Mouse (Mus musculus) midbrain, embryonic 15.5 days (tissue): ENCODE measurements around the gene Ttf2. TPM values are rescaled to one million over a fixed set of nuclear protein-coding genes. Genes with fewer than 3 reads are reported as not detected.
A peak's percentile ranks its signal among the peaks of the same experiment; 100 is the strongest.

Experiments used
- ATAC-seq: fragments of 200-750 bp; cut with Nextera tagmentation; replicated peaks from 2 replicates; pipeline ENCODE4 v1.8.0; 2017; ENCODE audit warnings: moderate TSS enrichment
- H3K27ac ChIP-seq: fragments of 300-500 bp; sonication (generic); 2 replicates; pipeline ENCODE4 v1.5.1; 2015; ENCODE audit warnings: mild to moderate bottlenecking, inconsistent platforms
- H3K27me3 ChIP-seq: fragments of 300-500 bp; sonication (generic); replicated peaks from 2 replicates; pipeline ENCODE4 v1.6.1; 2015; ENCODE audit warnings: inconsistent platforms
- H3K36me3 ChIP-seq: fragments of 300-500 bp; sonication (generic); replicated peaks from 2 replicates; pipeline ENCODE4 v1.6.1; 2015; ENCODE audit warnings: inconsistent platforms
- H3K4me1 ChIP-seq: fragments of 300-500 bp; sonication (generic); 2 replicates; pipeline ENCODE4 v1.6.1; 2015; ENCODE audit warnings: inconsistent platforms
- H3K4me2 ChIP-seq: fragments of 300-500 bp; sonication (generic); 2 replicates; pipeline ENCODE4 v1.6.1; 2015; ENCODE audit warnings: inconsistent platforms, mild to moderate bottlenecking, moderate library complexity
- H3K4me3 ChIP-seq: fragments of 300-500 bp; sonication (generic); 2 replicates; pipeline ENCODE4 v1.5.1; 2015; ENCODE audit warnings: mild to moderate bottlenecking, inconsistent platforms
- H3K9ac ChIP-seq: fragments of 300-500 bp; sonication (generic); 2 replicates; pipeline ENCODE4 v1.6.1; 2015; ENCODE audit warnings: mild to moderate bottlenecking, inconsistent platforms
- H3K9me3 ChIP-seq: fragments of 300-500 bp; sonication (generic); 2 replicates; pipeline ENCODE4 v1.6.1; 2016; ENCODE audit warnings: inconsistent platforms
- WGBS: fragments of 180-500 bp; shearing (Covaris S2); methylation state at CpG from one replicate; pipeline ENCODE4 v1.1.7; 2015; ENCODE audit warnings: mixed read lengths; 5-methylcytosine and 5-hydroxymethylcytosine counted together
- polyA plus RNA-seq: library from polyadenylated mRNA; unstranded; fragments of >200 nt; fragmentation: Nextera tagmentation; extraction: Ambion mirVana; gene quantifications from 2 replicates; pipeline ENCODE4 v1.2.1, GENCODE M21; 2015

The Ttf2 gene
- polyA plus RNA-seq, 1 experiment from 2014 or later = 3.9 TPM

DNA sequence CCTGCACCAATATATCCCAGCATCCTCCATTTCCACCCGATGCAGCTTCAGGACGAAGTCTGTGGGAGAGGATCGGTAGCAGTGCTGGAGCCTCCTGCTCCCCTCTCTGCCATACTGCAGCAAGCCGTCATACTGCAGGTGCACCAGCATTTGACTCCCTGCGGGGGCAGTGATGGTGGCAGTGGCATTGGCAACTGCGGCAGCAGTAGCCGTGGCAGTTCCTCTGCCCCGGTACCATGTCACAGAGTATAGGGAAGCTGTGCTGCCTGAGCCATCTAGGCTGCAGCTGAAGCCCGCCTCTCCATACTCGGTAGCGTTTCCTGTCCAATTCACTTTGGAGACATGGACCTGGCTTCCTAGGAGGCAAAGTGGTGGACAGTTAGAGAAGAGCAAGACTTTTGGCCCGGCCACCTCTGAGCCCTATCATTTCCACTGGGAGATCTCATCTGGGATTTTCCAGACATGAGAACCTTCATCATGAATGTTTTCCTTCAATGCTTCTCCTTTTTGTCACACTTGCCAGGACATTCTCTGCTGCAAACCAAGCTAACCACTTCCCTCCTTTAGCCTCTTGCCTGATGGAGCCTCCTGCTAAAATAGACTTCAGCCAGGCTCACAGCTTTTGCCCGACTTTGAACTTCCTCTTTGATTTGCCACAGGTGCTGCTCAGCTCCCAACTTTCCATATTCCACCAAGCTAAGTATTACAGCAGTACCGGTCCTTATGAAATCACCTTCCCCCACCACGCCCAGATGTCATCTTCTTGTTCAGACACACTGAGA is 34.3 kb upstream of the Ttf2 start:
- Histone ChIP-seq H3K4me3 (no peak overlapping the region), H3K36me3 (no peaks in the 10 kb centered on the region), H3K9ac (no peak overlapping the region), H3K4me1 (no peaks in the 10 kb centered on the region), H3K9me3 (no peaks in the 10 kb centered on the region), H3K4me2 (no peak overlapping the region), H3K27ac (no peak overlapping the region), H3K27me3 (no peaks in the 10 kb centered on the region)
- 91% methylated on average over 15 of the region's 15 CpGs for WGBS
- ATAC-seq = no peak

DNA sequence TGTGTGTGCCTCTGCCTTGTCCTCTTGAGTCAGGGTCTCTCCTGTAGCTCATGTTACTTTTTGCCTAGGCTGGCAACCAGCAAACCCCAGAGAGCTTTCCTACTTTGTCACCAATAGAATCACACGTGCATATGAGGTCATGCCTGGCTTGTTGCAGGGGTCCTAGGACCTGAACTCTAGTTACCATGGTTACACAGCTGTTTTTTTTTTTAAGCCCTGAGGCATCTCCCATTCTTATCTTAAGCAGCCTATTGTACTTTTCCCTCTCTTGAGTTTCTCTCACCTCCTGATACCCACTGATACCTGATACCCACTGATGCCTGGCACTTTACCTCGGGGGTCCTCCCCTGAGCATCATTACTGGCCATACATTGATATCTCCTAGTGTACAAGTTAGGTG is 30.3 kb upstream of the Ttf2 start:
- H3K9me3 ChIP-seq = no peaks in the 10 kb centered on the region
- H3K4me1 ChIP-seq = peaks cover 5% of the 10 kb centered on the region; the same call in 1 of the 2 replicates
- no peak overlapping the region for H3K9ac ChIP-seq
- no peak overlapping the region for H3K4me2 ChIP-seq
- WGBS = 19% methylated on average over 2 of the region's 2 CpGs
- ATAC-seq = no peak
- H3K27ac ChIP-seq = no peak overlapping the region
- H3K36me3 ChIP-seq = no peaks in the 10 kb centered on the region
- no peak overlapping the region for H3K4me3 ChIP-seq
- H3K27me3 ChIP-seq = no peaks in the 10 kb centered on the region

DNA sequence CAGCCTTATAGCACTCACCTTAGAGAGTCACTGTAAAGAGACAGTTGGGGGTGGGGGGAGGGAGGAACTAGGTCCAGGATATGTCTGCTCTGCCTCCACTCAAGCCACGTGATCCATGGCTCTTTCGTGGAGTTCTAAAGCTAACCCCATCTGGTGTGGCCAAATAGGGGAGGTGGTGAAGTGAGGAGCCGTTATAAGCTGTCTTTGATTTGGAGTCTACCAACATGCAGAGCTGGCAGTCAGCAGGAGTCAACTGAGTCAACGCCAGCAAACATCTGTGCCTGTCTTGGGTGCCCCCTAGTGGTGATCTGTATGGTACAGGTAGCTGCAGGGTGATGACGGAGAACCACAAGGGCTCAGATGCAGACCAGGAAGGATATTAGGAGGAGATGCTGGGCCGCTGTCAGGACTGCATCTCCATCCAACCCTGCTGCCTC is 29.5 kb upstream of the Ttf2 start:
- Histone ChIP-seq H3K4me2 (no peak overlapping the region), H3K36me3 (no peaks in the 10 kb centered on the region), H3K27me3 (no peaks in the 10 kb centered on the region), H3K9me3 (no peaks in the 10 kb centered on the region), H3K4me1 (peaks cover 5% of the 10 kb centered on the region), H3K27ac (no peak overlapping the region), H3K4me3 (no peak overlapping the region), H3K9ac (no peak overlapping the region)
- peak; percentile 40; the same call in 1 of the 2 replicates for ATAC-seq
- 27% methylated on average over 6 of the region's 6 CpGs for WGBS

DNA sequence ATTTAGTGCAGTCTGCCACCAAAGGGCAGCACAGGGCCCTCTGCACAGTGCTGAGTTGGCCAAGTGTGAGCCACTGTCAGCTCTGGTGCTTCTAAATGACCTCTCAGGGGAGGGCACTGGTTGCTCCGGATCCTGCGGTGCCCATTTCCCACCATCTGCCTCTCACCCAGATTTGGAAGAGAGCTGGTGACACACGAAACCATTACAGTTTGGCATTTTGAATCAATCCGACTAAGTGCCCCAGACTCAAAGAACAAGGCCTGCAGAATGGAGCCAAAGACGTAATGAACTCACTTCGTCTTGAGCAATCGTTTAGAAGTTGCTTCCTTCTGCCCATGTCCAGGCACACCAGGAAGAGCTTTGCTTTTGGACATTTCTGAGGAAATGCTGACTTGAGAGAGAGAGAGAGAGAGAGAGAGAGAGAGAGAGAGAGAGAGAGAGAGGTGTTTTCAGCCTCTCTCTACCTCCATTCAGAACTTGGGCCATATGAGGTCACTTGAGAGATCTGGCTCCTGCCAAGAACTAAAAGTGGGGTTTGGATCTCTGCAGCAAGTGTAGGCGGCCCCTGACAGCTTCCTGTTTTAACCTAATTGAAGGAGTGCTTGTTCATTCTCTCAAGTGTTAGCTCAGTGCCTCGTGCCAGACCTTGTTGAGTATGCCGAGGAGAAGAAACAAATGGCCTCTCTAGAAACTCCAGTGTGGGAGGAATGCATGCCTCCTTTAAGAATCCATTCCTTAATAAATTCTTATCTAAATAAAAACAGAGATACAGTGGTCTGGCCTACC is 28.5 kb upstream of the Ttf2 start:
- WGBS = 84% methylated on average over 10 of the region's 10 CpGs
- Histone ChIP-seq H3K27ac (no peak overlapping the region), H3K36me3 (no peaks in the 10 kb centered on the region), H3K4me2 (no peak overlapping the region), H3K9me3 (no peaks in the 10 kb centered on the region), H3K4me3 (no peak overlapping the region), H3K27me3 (no peaks in the 10 kb centered on the region), H3K9ac (no peak overlapping the region), H3K4me1 (peaks cover 8% of the 10 kb centered on the region)
- no peak for ATAC-seq

DNA sequence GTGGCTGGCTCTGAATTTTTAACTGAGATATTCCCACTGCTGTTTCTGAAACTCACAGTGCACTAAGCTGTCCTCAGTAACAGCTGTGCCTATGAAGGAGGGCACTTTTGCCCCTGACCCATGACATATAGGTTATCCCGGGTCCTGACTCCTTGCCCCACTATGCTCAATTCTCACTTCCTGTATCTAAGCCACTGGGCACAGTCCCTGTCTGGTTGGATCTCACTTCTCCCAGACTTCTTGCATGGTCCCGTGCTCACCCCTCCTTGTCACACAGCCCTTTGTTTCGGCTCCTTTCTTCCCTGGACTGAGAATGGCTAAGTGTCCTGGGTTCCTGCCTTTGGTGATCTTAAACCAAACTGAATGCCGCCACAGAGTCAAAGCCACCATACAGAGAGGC is 24.8 kb upstream of the Ttf2 start:
- Histone ChIP-seq H3K4me2 (no peak overlapping the region), H3K36me3 (no peaks in the 10 kb centered on the region), H3K4me1 (peaks cover 10% of the 10 kb centered on the region), H3K9me3 (no peaks in the 10 kb centered on the region), H3K4me3 (no peak overlapping the region), H3K27ac (no peak overlapping the region), H3K9ac (no peak overlapping the region), H3K27me3 (no peaks in the 10 kb centered on the region)
- 56% methylated on average over 4 of the region's 4 CpGs for WGBS
- ATAC-seq = no peak

DNA sequence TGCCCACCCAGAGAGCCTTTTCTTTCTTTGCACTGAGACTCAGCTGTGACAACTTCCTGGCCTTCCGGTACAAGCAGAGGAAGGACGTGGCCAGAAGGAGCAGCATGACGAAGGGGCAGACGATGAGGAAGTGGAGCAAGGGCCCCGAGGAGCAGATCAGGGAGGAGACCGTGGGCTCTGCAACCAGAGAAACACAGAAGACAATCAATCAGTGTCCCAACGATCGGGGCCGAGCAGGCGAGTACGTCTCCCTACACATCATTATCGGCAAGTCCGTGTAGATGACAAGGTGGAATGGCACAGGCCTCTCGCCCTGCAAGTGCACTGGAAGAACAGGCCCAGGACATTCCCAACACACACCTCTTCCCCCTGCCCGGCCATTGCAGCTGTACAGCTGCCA is 24.3 kb upstream of the Ttf2 start:
- ATAC-seq = no peak
- Histone ChIP-seq H3K4me1 (peaks cover 15% of the 10 kb centered on the region), H3K27ac (no peak overlapping the region), H3K4me2 (no peak overlapping the region), H3K36me3 (no peaks in the 10 kb centered on the region), H3K9me3 (no peaks in the 10 kb centered on the region), H3K9ac (no peak overlapping the region), H3K4me3 (no peak overlapping the region), H3K27me3 (no peaks in the 10 kb centered on the region)
- WGBS = 80% methylated on average over 15 of the region's 15 CpGs

DNA sequence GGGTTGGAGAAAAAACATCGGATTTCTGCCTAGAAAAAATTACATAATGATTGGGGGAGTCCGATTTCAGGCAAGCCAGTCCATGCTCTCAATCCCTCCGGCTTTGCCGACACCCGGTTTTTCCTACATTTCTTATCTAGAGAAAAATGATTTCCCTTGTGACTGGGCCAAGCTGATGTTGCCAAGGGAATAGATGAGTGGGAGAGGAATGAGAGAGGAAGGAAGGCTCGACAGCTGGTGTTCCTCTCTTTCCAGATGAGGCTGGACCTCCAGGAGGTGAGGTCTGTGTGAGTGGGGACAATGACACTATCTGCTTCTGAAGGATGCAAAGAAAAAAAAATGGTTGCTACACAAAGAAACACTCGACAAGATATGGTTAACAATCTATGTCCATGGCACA is 23.7 kb upstream of the Ttf2 start:
- no peak overlapping the region for H3K9ac ChIP-seq
- ATAC-seq = no peak
- peaks cover 16% of the 10 kb centered on the region for H3K4me1 ChIP-seq
- no peaks in the 10 kb centered on the region for H3K9me3 ChIP-seq
- no peaks in the 10 kb centered on the region for H3K27me3 ChIP-seq
- WGBS = 70% methylated on average over 7 of the region's 7 CpGs
- no peak overlapping the region for H3K4me3 ChIP-seq
- H3K27ac ChIP-seq = no peak overlapping the region
- no peaks in the 10 kb centered on the region for H3K36me3 ChIP-seq
- H3K4me2 ChIP-seq = no peak overlapping the region

DNA sequence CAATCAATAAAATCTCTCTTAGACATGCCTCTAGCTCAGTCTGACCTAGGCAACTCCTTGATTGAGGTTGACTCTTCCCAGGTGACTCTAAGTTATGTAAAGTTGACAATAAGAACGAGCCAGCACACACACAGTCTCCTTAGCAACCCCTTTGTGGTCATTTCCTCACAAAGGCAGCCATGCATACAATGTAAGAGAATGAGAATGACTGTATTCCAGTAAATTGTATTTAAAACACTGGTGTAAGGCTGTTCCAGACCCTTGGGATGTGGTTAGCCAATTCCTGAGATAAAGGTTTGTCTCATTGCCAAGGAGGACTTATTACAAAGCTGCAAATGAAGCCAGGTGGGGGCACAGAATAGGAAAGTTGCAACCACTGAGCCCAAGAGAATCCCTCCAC is 20.8 kb upstream of the Ttf2 start:
- Histone ChIP-seq H3K9ac (no peak overlapping the region), H3K4me2 (no peak overlapping the region), H3K27me3 (no peaks in the 10 kb centered on the region), H3K36me3 (no peaks in the 10 kb centered on the region), H3K27ac (no peak overlapping the region), H3K9me3 (no peaks in the 10 kb centered on the region), H3K4me3 (no peak overlapping the region), H3K4me1 (peaks cover 11% of the 10 kb centered on the region; the same call in 1 of the 2 replicates)
- ATAC-seq = no peak
- WGBS = 30% methylated on average over 1 of the region's 1 CpGs

DNA sequence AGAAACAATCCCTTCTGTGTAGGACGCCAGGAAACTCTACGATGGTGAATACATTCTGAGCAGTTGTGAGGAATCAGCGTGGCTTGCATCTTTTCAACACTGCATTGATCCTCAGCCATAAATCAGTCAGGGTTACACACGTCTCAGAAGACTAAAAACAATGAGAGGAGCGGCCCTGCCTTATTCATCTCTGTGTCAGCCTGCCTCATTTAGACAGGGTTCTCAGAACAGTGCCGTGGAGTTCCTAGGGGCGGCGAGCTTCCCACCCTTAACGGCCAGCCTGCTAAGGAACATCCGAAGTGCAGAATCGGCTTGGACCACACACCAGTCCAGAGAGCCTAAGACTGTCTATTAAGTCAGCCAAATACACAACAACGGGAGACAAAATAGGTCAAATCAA is 20.0 kb upstream of the Ttf2 start:
- Histone ChIP-seq H3K4me3 (no peak overlapping the region), H3K4me2 (no peak overlapping the region), H3K9me3 (no peaks in the 10 kb centered on the region), H3K9ac (no peak overlapping the region), H3K36me3 (no peaks in the 10 kb centered on the region), H3K4me1 (peaks cover 11% of the 10 kb centered on the region; the same call in 1 of the 2 replicates), H3K27me3 (no peaks in the 10 kb centered on the region), H3K27ac (no peak overlapping the region)
- WGBS = 39% methylated on average over 12 of the region's 12 CpGs
- no peak for ATAC-seq

DNA sequence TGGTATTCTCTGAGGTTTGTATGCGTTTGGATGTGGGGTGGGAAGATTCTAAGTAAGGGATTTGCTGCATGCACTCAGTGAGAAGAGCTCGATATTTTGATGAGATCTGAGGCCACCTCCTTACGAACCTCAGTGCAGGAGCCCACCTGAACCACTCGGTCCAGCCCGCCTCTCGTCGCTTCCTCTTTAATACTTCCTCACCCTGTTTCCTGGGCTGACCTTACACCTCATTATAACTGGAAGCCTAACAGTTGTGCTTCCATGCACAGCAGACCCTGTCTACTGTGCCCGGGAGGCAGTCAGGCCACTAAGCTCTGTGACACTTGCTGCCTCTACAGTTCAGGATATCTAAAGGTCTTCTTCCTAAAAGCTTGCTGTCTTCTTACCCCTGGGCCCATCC is 9.8 kb upstream of the Ttf2 start:
- H3K9ac ChIP-seq = no peak overlapping the region
- peaks cover 23% of the 10 kb centered on the region for H3K4me1 ChIP-seq
- ATAC-seq = no peak
- no peak overlapping the region for H3K4me3 ChIP-seq
- H3K27ac ChIP-seq = no peak overlapping the region
- whole genome bisulfite sequencing = 75% methylated on average over 8 of the region's 8 CpGs
- H3K36me3 ChIP-seq = no peaks in the 10 kb centered on the region
- H3K27me3 ChIP-seq = no peaks in the 10 kb centered on the region
- no peaks in the 10 kb centered on the region for H3K9me3 ChIP-seq
- H3K4me2 ChIP-seq = no peak overlapping the region

DNA sequence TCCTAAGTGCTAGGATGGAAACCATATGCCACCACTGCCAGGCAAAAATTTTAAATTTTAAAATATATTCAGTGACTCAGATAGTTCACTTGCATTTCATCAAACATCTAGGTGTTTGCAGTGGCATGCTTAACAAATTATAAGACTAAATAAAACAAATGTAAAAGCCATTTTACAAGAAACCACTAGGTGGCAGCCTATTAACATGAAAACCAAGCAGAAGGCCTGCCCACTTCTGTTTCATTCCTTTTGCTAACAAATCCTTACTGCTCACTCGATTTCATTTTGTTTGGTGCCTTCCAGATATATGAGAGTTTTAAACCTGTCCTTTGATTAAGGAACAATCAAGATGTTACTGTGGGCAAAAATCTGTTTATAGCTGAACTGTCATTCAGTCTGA is 4.4 kb upstream of the Ttf2 start:
- no peaks in the 10 kb centered on the region for H3K9me3 ChIP-seq
- no peak for ATAC-seq
- no peak overlapping the region for H3K4me3 ChIP-seq
- H3K27ac ChIP-seq = no peak overlapping the region
- no peak overlapping the region for H3K9ac ChIP-seq
- no peak overlapping the region for H3K4me2 ChIP-seq
- WGBS = 2% methylated on average over 1 of the region's 1 CpGs
- H3K27me3 ChIP-seq = no peaks in the 10 kb centered on the region
- no peaks in the 10 kb centered on the region for H3K36me3 ChIP-seq
- peaks cover 26% of the 10 kb centered on the region for H3K4me1 ChIP-seq

DNA sequence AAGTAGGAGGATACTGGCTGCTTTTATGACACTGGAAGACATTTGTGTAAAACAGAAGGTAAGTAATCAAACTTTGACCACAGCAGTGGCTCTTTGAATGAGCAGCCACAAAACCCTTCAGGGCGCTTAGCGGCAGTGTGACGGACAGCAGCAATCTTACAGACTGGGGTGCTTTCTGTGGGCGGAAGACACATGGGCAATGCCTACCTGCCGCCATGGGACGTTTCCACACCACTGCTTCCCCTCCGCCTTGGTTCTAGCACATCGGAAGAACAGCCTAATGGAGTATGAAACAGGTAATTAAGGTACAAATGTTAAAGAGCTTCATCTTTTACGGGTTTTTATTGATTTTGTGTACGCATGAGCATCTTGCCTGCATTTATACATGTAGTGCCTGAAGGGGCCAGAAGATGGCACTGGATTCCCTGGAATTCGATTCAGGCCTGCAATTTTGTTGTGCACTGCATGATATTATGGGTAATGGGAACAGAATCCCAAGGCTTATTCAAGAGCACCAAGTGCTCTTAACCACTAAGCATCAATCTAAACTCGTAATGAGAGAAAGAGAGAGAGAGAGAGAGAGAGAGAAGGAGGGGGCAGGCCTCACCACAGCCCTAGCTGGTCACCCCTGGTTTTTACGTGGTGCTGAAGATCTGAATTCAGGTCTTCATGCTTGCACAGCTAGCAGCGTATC is 5.5 kb downstream of the Ttf2 start:
- H3K4me2 ChIP-seq = no peak overlapping the region
- 78% methylated on average over 14 of the region's 14 CpGs for WGBS
- no peak overlapping the region for H3K27ac ChIP-seq
- no peaks in the 10 kb centered on the region for H3K27me3 ChIP-seq
- H3K36me3 ChIP-seq = no peaks in the 10 kb centered on the region
- no peaks in the 10 kb centered on the region for H3K9me3 ChIP-seq
- H3K9ac ChIP-seq = no peak overlapping the region
- ATAC-seq = peak; percentile 69
- H3K4me1 ChIP-seq = peaks cover 3% of the 10 kb centered on the region
- H3K4me3 ChIP-seq = no peak overlapping the region
